Mouse (Mus musculus) adrenal gland, postnatal 4 days (tissue): Measurements from ENCODE around the gene Prox1. TPM values are rescaled to one million over a fixed set of nuclear protein-coding genes. Genes with fewer than 3 reads are reported as not detected.
A peak's percentile ranks its signal among the peaks of the same experiment; 100 is the strongest.

Experiments
- DNase-seq, 2 experiments: peaks; one replicate each; pipeline ENCODE4 v3.0.0; 2021 to 2022; ENCODE audit warnings: low spot score in 2 of 2, mixed read lengths in 2 of 2
- long read RNA-seq, 2 experiments: library from polyadenylated mRNA; stranded (forward); transcript quantifications; one replicate each; pipeline ENCODE4 v2.0.0; 2021
- total RNA-seq, 2 experiments: library from RNA; stranded (reverse); gene quantifications; 2 replicates each; pipeline ENCODE4 v1.2.3; 2021

The Prox1 gene
- 10 to 100 TPM; 42.7 to 52.3 TPM for total RNA-seq
- long read RNA-seq, experiment 1, full-length matches to known transcripts = 4 of 6 reads
- long read RNA-seq, experiment 1, partial matches to known transcripts = 1 of 6 reads
- long read RNA-seq, experiment 1, other reads (novel, unspliced or antisense) = 1 of 6 reads
- long read RNA-seq, experiment 2, full-length matches to known transcripts = 4 of 13 reads
- long read RNA-seq, experiment 2, partial matches to known transcripts = 1 of 13 reads
- long read RNA-seq, experiment 2, other reads (novel, unspliced or antisense) = 8 of 13 reads

GRCm38 (mm10) chr1:190169911-190170818 lies at the start of gene Prox1:
Prox1 (minus strand) TSS chr1:190170714.
- peak; percentile 29 to 60 for DNase-seq

GRCm38 (mm10) chr1:190216621-190217020 lies 46.1 kb upstream of the Prox1 start:
- no peak for DNase-seq

- no peak for DNase-seq
Measured at GRCm38 (mm10) chr1:190214626-190215025, 44.1 kb upstream of the Prox1 start.

GRCm38 (mm10) chr1:190213175-190213574 lies 42.7 kb upstream of the Prox1 start:
- no peak for DNase-seq

GRCm38 (mm10) chr1:190207246-190207645 lies 36.7 kb upstream of the Prox1 start:
- DNase-seq = no peak

- DNase-seq = no peak
Measured at GRCm38 (mm10) chr1:190205691-190206090, 35.2 kb upstream of the Prox1 start.

- no peak for DNase-seq
Measured at GRCm38 (mm10) chr1:190204378-190205070, 34.0 kb upstream of the Prox1 start.

GRCm38 (mm10) chr1:190201696-190202095 lies 31.2 kb upstream of the Prox1 start:
- DNase-seq = no peak

- DNase-seq = no peak
Measured at GRCm38 (mm10) chr1:190200996-190201395, 30.5 kb upstream of the Prox1 start.

GRCm38 (mm10) chr1:190198247-190198646 lies 27.7 kb upstream of the Prox1 start:
- no peak for DNase-seq

GRCm38 (mm10) chr1:190192011-190192410 lies 21.5 kb upstream of the Prox1 start:
- DNase-seq = no peak

GRCm38 (mm10) chr1:190190231-190190965 lies 19.9 kb upstream of the Prox1 start:
- DNase-seq = no peak

- no peak for DNase-seq
Measured at GRCm38 (mm10) chr1:190189125-190189524, 18.6 kb upstream of the Prox1 start.

GRCm38 (mm10) chr1:190186336-190186735 lies 15.8 kb upstream of the Prox1 start:
- DNase-seq = no peak

- DNase-seq = no peak
Measured at GRCm38 (mm10) chr1:190185284-190185683, 14.8 kb upstream of the Prox1 start.

- DNase-seq = no peak
Measured at GRCm38 (mm10) chr1:190183574-190183973, 13.1 kb upstream of the Prox1 start.

- no peak for DNase-seq
Measured at GRCm38 (mm10) chr1:190181765-190182164, 11.3 kb upstream of the Prox1 start.

- no peak for DNase-seq
Measured at GRCm38 (mm10) chr1:190180861-190181260, 10.3 kb upstream of the Prox1 start.

- no peak for DNase-seq
Measured at GRCm38 (mm10) chr1:190176961-190177360, 6.4 kb upstream of the Prox1 start.

- no peak for DNase-seq
Measured at GRCm38 (mm10) chr1:190174671-190175661, 4.5 kb upstream of the Prox1 start.
